Mouse (Mus musculus): ENCODE measurements around the gene Larp1.
"Not testable (repeated sequence)": the region's sequence is repeated elsewhere in the genome, so short reads cannot be mapped to it uniquely, and the experiment has no call there.

The Larp1 gene

DNA sequence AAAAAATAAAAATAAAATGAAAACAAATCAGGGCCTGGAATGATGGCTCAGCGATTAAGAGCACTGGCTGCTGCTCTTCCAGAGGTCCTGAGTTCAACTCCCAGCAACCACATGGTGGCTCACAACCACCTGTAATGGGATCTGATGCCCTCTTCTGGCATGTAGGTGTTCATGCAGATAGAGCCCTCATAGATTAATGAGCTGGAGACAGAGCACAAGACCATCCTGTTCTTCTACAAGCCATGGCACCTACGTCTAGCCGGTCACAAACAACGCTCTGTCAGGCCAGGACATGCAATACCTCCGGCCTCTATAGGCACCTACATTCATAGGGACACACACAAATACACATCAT is 89.5 kb downstream of the Larp1 start:
- DNase-seq (ENCODE audit: low spot score in 2 of 2), result not testable (repeated sequence)

DNA sequence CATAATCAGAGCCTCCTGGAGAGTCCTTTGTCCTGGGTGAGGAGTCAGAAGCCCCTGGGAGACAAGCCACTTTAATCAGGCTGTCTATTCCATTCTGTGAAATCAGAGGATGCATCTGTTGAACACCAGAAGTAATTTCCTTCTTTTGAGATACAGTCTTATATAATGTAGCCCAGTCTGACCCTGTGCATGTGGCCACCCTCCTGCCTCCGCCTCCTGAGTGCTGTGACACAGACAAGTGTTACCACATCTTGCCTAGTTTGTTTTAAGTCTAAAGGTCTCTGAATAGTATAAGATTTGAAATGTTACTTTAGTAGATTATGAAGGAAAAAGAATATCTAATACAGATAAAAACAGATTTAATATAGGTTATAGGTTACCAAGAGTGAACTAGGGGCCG is 91.1 kb downstream of the Larp1 start:
- DNase-seq (ENCODE audit: low spot score in 2 of 2), result no peak

DNA sequence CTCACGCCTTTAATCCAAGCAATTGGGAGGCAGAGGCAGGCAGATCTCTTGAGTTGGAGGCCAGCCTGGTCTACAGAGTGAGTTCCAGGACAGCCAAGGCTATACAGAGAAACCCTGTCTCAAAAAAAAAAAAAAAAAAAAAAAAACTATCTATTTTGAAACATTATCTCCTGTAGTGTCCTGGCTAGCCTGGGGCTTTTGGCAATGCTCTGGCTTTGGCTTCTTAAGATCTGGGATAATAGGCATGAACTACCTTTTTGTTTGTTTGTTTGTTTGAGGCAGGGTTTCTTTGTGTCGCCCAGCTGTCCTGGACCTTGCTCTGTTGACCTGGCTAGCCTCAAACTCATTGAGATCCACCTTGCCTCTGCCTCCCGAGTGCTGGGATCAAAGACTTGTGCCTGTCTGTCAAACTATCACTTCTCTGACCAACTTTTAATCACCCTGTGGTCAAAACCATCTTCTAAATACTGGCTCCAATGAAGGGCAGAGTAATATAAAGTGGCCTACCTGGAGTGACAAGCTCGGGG is 92.4 kb downstream of the Larp1 start:
- no peak for DNase-seq (ENCODE audit: low spot score in 2 of 2)

DNA sequence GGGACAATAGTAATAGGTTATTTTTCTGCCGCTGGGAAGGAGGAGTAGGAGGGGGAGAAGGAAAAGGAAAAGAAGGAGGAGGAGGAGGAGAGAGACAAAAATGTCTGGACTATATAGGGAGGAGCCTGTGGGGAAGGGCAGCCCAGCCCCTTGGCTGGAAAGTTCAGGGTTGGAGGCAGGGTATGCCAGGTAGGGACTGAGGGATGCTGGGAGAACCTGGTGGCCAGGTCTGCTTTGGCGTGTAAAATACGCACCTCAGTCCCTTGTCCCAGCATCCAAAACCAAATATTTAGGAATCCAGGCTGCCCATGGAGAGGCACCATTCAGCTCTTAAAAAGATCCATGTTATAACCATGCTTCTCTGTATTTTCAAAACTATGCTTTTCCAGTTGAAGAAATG is 93.3 kb downstream of the Larp1 start:
- no peak for DNase-seq (ENCODE audit: low spot score in 2 of 2)

DNA sequence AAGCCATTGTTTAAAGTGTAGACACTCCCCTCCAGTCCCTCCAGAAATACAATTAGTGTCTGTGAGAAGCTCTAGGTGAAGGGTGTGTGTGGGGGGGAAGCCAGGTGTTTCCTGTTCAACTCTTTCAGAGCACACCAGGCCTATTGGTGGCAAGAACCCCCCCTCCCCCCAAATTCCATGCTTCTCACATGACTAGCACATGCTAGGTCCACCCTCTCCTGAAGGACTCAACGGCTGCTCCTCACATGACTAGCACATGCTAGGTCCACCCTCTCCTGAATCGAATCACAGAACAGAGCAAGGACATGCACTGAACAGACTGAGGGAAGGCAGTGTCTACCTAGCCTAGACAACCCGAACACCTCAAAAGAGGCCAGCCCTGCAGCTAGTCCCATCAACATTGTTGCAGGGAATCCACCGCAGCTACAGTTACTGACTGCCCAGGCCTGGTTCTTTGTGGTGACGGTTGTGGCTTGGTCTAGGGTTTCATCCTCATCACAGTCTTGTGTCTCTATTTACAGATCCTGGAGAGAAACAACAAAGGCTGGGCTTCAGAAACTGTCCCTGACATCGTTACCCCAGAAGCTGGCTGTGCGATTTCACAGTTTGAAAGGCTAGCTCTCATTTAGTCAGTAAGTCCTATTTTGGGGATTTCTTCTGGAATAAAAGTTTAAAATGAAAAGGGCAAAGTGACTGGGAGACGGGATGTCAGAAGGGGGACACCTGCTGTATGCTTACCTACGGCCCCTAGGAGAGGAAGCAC is 93.9 kb downstream of the Larp1 start:
- DNase-seq (ENCODE audit: low spot score in 2 of 2), result no peak

DNA sequence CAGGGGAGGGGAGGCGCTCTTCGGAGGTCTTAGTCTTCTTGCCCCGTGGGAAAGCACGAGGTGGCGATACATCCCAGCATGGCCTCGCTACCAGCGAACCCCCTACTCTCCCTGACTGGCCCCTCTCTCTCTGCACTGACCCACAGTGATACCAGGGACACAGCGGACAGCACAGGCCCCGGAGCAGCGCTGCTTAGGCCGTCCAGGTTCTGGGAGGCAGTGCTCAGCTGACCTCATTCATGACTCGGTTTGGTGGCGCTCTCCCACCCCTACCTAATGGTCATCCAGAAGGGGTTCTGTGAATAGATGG is 94.4 kb downstream of the Larp1 start:
- DNase-seq (ENCODE audit: low spot score in 2 of 2), result peak in 1 of 2 experiments; percentile 35

DNA sequence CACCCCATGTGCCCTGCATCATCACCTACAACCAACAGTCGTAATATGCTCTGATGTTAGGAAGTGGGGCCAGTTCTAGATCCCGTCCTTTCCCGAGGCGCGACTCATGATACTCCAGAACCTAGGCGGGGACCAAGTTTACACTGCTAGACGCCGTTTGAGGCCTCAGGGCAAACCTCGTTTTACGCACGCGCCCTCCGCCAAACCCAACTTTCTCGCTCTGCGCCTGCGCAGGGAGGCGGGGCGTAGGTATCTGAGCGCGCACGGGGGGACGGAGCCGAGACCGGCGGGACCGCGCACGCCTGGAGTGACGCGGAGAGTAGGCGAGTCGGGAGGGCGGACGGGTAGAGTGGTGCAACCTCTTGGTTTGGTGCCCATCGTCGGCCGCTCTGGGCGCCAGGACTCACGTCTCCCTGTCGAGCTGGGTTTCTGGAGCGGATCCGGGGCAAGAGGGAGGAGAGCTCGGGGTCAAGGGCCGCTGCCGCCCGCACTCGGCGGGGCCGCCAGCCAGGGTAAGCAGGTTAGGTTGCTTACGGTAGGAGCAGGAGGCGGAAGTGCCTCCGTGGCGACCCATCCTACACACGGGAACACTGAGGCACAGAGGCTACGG is 94.9 kb downstream of the Larp1 start, which contains the start of gene Cnot8:
Gene Cnot8 (plus strand): TSS at position 457 of the 610 bp plus-strand sequence.
- peak; percentile 99 for DNase-seq (ENCODE audit: low spot score in 2 of 2)

DNA sequence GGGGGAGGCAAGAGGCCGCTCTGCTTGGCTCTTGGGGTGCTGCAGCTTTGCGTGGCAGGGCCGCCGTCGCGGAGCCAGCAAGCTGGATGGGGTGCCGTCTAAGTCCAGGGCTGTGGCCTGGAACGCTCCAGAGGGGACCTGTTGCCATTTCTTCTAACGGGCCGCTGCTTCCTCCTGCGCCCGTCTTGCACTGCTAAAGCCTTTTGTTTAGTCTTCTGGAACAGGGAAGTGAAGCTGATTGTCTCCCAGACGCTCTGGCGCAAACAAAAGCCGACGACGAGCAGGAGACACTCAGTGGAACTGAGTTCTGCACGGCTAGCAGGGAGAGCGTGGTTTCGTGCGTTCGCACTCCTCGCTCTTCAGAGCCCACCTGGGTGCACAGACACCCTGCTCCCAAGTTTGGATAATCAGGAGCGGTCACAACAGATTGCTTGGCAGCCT is 95.5 kb downstream of the Larp1 start:
- DNase-seq (ENCODE audit: low spot score in 2 of 2), result no peak

DNA sequence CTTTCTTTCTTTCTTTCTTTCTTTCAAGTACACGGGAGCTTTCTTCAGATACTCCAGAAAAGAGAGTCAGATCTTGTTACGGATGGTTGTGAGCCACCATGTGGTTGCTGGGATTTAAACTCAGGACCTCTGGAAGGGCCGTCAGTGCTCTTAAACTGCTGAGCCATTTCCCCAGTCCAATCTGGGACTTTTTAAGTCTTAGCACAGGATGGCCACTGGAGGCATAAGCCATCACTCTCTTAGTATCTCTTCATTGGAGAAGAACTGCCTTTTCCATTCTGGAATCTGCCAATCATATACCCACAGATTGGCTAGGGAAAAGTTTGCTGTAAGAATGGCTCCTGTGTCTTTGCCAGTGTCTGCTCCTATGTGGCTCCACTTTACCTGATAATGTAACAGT is 98.1 kb downstream of the Larp1 start:
- DNase-seq (ENCODE audit: low spot score in 2 of 2), result no peak

DNA sequence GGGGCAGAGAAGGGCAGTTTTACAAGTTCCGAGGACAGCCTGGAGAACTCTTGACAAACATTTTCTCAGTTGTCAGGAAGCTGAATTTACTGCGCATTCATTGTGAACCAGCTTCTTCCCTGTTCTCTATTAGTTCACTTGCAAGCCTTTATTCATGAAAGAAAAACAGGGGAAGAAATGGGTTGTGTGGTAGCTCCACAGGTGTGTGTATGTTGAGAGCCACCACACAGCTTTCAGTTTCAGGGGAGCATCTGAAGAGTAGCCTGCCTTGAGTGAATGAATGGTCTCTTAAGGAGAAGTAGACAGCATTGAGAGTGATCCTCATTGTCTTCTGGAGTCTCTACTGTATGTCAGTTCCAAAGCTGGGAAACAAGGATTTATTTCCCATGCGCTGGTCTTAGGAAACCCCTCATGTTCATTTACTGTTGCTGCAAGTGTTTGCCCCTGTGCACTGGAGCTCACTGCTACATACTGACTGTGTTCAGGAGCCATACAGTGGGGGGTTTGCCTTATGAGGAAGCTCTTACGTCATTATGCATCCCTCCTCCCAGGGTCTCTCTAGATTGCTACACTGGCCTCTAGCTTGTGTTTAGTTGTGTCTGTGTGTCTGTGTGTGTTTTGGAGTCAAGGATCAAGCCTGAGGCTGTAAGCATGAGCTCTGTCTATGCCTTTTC is 98.9 kb downstream of the Larp1 start:
- no peak for DNase-seq (ENCODE audit: low spot score in 2 of 2)
